Mouse (Mus musculus) ES-CJ7 (cell line): ENCODE measurements around the gene Kcnd1.

Experiments used
- DNase-seq: peaks from one replicate; pipeline ENCODE4 v3.0.0; 2011; ENCODE audit warnings: low read depth, low spot score

Gene Kcnd1

GRCm38 (mm10) chrX:7854578-7854977 lies 32.5 kb downstream of the Kcnd1 start:
- peak; percentile 31 for DNase-seq

GRCm38 (mm10) chrX:7859191-7859753 lies 37.2 kb downstream of the Kcnd1 start:
- DNase-seq: no peak

DNA sequence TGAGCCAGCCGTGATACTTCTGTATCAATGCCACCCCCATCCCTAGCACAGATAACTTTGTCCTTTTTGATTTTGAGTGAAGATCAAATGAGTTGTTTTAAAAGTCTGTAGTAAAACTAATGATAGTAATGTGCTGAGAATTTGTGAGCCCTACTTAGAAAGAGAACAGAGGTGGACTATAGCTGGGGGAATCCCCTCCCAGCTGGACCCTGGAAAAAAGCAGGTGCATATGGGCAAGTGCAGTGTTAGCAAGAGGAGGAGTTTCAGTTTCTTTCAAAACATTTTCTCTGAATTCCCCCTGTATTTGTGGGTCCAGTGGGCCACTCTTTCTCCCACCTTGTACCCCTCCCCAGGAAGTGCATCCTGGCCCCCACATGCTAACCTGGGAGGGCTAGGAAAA lies 41.1 kb downstream of the Kcnd1 start:
- DNase-seq: no peak

DNA sequence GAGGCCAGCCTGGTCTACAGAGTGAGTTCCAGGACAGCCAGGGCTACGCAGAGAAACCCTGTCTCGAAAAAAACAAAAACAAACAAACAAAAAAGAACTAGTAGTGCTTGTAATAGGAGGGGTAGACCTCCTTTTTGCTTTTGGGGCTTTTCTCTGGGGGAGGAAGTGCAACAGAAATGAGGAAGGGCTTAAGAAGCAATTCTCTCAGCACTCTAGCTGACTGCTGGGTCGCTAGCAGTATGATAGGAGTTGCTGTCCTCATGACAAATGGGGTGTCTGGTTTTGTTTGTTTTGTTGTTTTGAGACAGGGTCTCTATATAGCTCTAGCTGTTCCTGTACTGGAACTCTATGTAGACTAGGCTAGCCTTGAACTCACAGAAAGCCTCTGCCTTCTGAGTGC lies 42.5 kb downstream of the Kcnd1 start:
- no peak for DNase-seq

- DNase-seq: no peak
Observed at GRCm38 (mm10) chrX:7865343-7865742, 43.3 kb downstream of the Kcnd1 start.

DNA sequence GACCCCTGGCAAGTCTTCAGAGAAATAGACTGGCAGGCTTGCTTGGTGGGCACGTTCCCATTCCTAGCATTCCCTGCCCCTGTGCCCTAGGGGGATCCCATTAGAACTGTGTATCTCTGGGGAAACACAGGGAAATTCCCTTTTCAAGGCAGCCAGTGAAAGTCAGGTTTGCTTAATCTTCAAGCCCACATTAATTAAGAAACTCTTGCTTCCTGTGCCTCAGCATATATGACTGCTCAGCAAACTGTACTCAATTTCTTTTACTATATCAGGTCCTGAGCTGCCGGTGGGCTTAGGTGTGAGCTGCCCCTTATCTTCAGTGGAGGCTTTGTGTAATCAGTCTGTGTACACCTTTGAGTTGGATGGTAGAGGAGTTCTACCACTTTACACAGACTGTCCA lies 43.7 kb downstream of the Kcnd1 start:
- no peak for DNase-seq

DNA sequence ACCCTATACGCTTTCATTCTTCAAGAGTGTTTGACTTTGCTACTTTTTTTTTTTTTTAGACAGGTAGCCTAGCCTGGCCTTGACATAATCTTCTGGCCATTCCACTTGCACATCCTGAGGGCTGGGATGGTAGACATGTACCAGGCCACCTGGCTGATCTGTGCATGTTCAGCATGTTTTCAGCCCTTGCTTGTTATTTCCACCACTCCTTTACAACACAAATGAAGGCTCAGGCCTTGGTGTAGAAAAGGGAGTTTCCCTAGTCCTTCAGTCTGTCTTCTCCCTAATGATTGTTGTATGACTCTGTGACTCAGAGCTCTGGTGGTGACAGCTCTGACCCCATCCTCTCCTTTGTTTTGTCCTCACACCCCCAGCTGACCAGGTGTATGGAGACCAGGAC lies 45.1 kb downstream of the Kcnd1 start:
- DNase-seq: no peak

DNA sequence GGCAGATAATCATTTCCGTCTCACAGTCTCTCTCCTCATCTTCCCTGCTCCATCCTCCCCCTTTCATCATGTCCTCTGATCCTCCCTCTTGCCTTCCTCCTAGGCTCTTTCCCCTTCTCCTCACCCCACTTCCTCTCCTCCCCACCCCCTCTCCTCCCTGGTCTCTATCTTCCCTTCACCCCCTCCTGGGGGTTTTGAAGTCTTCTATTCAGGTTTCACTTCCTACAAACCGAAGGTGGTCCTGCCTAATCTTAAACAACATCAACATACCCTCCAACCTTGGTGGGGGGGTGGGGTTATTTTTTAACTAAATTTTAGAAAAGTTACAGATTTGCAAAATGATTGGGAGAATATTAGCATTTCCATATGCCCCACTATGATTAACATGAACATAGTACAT lies 46.4 kb downstream of the Kcnd1 start:
- peak; percentile 10 for DNase-seq

DNA sequence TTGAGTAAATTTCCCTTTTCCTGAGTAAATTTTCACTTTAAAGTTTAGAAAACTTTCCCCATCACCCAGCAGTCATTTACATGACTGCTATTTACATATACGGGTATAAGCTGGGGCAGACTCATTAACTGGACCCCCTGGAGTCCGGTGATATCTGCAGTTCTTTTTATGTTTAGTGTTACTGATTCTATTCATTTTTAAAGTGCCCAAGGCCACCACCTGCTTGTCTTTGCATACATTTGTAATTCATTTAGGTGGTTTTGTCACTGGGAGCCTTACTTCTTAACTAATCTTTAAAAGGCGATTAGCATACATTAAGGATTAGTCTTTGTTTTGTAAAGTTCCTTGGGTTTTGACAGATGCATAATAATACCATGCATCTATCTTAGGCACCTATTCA lies 47.7 kb downstream of the Kcnd1 start:
- peak; percentile 63 for DNase-seq

DNA sequence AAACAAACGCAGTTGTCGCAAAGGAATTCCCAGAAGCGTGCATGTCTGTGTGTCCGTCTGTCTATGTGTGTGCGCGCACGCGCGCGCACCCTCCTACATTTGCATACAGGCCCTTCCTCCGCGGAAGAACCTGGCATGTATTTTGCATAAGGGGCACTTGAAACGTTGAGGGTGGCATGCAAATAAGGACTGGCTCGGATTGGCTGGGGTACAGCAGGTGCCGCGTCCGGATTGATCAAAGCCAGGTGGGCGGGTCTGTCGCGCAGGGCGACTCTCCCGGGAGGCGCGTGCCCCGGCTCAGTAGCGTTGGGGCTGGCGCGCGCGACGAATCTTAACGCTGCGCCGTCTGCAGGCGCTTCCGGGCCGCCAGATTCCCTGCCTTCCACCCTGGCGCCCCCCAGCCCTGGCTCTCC lies 55.9 kb downstream of the Kcnd1 start, which contains the start of gene Pim2:
Pim2 (plus strand) TSS at position 256 of the 413 bp plus-strand sequence.
- peak; percentile 93 for DNase-seq

- no peak for DNase-seq
Observed at GRCm38 (mm10) chrX:7878495-7878894, 56.4 kb downstream of the Kcnd1 start.

DNA sequence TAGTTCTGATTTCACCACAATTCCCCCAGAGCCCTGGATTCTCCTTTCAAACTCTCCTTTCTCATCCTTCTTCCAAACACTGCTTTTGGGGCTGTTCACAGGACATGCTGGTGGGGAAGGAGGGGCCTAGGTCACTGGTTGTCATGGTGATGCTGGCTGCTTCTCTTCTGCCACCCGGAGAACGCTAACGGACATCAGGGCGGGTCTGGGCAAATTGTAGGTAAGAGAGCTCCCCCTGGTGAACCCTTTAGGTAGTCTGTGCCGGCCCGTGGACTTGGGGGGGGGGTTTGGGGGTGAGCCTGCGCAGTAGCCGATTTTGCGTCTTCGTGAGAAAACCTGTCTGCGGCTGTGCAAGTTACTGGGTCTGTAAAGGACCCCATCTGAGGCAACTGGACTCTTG lies 57.7 kb downstream of the Kcnd1 start:
- peak; percentile 90 for DNase-seq

- peak; percentile 86 for DNase-seq
Observed at GRCm38 (mm10) chrX:7883841-7884567, 61.9 kb downstream of the Kcnd1 start, which contains the start of gene Slc35a2. Gene Slc35a2 (plus strand): TSS chrX:7884028.
